Mouse (Mus musculus) embryonic fibroblast, embryonic 13.5 days (primary cell): ENCODE measurements around the gene Stxbp6.

Source experiments
- CTCF ChIP-seq: IDR thresholded peaks from 2 replicates; pipeline ENCODE4 v1.5.1; 2011; ENCODE audit warnings: mild to moderate bottlenecking, control low read depth, low read length, moderate library complexity, borderline replicate concordance; ENCODE audit not compliant: insufficient read depth
- POLR2A ChIP-seq: IDR thresholded peaks from 2 replicates; pipeline ENCODE4 v1.6.1; 2011; ENCODE audit warnings: low read depth, mild to moderate bottlenecking, control low read depth, low read length, moderate library complexity

- TF ChIP-seq CTCF (no peak), POLR2A (no peak)
These were observed 81.7 kb downstream of the Stxbp6 start for GRCm38 (mm10) chr12:44992847-44993246.
